Mouse (Mus musculus): ENCODE data around the gene Smarca2.
"Not testable (repeated sequence)": the region's sequence is repeated elsewhere in the genome, so short reads cannot be mapped to it uniquely, and the experiment has no call there.

Gene Smarca2

DNA sequence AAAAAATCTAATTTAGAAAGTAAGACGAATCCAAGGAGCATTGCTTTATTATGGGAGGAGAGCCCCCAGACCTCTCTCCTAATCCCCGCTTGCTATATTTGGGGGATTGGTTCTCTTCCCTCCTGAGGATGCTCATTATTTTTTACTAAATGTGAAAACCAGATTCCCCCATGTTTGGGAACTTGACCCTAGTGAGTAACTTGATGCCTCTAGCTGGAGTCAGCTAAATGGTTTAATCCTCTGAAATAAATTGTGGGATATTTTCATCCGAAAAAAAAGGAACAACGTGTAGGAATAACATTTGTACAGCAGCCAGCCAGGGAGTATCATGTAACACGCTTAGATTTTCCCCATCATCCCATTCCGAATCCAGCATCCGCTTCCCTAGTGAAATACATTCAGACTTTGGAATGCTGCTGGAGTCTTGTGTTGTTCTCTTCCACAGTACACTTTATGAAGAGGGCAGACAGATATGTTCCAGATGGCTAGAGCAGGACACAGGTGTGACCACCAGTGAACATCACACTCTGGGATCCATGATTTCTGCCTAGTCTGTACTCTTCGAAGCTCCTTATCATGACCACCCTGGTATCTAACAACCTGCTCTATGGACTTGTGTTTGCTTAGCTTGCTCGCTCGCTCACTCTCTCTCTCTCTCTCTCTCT lies 99.8 kb downstream of the Smarca2 start:
- no peak for DNase-seq

DNA sequence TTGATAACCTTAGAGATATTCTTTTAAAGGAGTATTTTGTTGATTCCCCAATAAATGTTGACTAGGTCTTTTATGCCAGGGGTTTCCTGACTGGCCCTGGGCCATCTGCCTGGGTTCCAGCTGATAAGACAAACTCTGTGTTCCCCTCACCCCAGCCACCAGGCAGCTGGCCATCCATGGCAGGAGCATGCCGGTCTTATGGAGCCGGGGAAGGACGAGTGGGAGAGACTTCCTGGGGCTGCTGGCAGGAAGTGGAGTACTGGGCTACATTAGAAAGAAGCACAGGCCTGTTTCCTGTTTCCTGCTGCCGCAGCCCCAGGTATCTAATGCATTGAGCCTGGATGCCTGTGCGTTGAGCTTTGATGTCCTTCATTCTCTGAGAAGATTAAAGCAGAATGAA lies 102.1 kb downstream of the Smarca2 start:
- no peak for DNase-seq

DNA sequence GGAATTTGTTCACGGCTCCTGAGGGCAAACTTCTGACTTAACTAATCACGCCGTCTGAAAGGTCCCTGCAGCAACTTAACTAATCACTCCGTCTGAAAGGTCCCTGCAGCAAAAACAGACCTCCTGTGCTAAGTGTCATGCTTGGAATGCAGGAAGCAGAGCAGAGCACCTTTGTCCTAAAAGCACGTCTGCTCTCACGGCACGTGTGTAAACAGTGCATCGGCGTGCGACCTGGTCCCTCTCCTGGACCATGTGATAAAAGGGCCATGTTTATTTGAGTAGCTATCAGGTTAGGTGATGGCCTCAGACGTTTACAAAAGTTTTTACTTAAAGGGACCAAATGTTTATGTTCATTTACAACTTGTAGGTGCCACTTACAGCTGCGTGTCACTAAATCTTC lies 104.2 kb downstream of the Smarca2 start:
- no peak for DNase-seq

DNA sequence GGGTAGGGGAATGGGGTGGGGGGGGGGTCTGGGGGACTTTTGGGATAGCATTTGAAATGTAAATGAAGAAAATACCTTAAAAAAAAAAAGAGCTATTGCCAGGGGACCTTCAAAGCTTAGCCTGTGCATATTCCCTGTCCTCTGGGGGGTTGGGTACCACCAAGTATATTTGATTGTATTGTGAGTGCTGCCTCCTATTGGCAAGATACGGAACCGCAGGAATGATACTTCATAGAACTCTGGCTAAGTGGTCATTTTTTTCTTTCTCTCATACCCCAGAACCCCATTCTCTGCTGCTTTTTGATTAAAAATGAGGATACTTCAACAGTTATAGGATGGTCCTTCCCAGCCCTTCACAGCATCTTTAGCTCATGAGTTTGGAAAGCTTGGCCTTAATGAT lies 106.4 kb downstream of the Smarca2 start:
- no peak for DNase-seq

DNA sequence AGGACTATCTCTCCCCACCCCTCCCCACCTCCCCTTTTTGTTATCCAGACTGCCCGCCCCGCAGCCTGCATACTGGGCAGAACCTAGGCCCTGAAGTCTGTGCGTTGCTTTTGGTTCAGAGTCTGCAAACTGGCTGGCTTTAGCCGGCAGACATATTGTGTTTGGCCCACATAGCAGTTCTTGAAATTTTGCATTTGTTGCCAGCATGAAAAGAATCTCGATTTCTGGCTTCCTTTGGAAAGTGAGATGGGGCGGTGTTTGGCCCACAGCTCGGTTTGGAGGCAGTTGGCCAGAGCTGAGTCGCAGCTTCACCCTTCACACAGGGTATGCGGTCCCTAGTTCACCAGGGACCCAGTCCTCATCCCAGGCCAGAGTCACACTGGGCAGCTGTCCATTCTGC lies 111.4 kb downstream of the Smarca2 start:
- no peak for DNase-seq

DNA sequence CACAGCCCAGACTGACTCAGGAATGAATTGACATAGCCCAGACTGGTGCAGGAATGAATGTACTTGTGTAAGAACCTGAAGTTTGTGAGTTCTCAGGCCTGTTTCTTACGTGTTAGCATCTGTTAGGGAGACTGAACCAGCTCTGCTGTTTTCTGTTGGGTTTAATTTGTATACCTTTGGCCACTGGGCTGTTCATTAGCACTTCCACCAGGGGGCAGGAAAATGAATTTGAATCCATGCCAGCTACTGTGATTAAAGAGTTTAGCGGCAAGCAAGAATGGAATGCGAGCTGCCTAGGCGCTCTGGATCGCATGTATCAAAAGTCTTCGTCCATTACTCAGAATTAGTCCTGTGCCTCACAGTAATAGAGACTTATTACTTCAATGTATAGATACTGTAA lies 113.4 kb downstream of the Smarca2 start:
- no peak for DNase-seq

DNA sequence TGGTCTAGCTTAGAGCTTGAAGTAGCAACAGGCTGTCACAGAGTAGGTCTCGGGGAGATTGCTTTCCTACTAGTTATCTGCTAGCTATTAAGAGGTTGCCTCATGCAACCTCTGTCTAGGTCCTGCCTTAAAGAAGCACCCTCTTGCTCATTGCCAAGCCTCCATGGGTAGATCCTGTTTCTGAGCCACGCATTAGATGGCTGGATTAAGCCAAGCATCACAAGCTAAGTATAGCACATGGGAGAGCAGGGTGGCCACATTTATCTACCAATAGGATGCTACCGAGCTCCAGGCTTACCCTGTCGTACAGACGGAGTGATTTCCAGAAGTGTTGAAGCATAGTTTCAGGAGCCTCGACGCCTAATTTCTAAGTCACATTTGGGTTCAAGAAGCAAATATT lies 114.3 kb downstream of the Smarca2 start:
- DNase-seq = no peak

DNA sequence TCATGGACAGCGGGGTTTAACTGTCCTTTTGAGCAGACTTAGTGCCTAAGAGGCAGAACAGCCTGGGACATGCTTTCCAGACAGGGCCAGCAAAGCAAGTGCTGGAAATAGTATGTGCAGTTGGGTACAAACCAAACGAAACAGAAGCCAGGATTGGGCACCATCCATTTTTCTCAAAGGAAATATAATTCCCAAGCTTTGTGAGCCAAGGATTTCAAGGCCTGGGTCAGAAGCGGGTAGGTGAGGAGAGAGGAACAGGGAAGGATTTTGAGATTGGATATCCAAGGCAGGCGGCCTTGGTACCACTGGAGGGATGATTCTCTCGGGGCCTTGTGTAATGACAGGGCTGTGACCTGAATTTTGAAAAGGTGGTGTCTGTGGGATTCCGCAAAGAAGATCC lies 116.9 kb downstream of the Smarca2 start:
- DNase-seq = no peak

DNA sequence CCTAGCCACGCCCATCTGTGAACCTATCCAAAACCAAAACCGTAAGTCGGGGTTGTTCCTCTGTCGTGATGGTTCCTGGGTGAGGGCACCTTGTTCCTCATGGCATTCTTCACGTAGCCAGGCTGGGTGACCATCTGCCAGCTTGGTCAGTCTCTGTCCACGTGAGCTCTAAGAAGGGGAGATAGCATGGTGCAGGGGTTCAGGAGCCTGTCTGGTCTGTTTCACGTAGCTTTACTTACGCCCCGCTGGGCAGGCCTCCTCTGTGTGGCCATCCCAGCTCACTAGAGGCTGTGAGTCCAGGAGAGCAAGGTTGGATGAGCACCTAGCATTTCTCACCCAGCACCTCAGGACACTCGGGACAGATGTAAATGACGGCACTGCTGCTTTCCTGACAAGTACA lies 119.0 kb downstream of the Smarca2 start:
- no peak for DNase-seq

DNA sequence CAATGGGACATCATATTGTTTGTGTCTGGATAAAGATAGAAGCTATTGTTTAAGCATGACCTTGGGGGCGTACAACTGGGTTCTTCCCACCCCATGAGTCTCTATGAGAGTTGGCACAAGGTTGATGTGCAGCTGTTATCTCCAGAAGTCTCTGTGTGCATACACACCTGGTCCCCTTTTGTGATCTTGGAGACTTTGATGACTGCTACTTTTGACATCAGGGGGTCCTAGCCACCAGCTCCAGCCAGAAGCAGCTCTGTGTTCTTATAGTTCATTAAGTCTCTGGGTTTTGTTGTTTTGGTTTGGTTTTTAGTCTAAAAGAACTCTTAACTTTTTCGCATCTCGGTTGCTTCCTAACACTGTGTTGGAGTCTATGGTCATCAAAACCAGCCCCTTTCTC lies 119.8 kb downstream of the Smarca2 start:
- no peak for DNase-seq

DNA sequence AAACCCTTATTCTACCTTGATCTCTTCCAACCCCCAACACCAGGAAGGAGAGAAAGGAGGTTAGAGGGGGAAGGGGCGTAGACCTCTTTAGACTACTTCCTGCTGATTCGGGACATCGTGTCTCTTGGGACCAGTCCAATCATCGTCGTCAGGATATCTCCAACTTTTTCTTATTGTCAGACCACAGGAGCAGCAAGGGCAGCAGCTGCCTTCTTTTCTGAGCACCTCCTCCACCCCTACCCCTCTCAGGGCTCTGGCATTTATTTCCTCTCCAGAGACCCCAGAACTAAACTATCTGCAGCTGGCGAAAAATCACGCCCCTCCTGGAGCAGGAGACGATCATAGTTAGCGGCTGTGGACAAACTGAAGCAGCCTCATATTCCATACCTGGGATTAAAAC lies 122.9 kb downstream of the Smarca2 start:
- DNase-seq = no peak

DNA sequence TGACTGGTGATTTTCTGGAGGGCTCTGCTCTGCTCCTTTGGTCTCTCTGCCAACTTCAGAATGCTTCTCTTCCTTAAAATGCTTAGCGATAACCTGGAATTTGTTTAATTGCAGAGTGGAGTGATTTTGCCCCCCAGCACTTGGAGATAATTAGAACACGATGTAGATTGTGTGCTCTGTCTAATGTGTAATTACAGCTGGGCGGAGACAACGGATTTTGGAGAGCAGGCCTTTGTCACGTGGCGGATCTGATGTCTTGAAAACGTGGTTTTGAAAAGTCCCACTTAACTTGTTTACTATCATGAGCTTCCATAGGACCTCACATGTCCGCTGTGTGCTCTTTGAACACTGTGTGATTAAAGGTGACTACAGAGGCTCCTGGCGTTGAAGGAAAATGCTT lies 125.6 kb downstream of the Smarca2 start:
- no peak for DNase-seq

DNA sequence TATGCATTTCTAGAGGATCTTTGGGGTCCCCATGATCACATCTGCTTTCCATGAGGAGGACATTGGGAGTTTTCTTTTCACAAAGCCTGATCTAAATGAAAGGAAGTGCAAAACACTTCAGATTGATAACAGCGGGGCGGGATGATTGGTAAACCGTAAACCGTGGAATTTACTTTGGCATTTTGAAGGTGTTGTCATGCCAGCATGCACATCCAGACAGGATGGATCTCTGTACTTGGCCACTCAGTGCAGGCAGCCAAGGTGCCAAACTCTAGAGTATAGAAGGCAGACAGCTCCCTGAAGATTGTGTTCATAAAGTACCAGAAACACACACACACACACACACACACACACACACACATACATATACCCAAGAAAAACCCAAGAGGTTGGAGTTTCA lies 126.3 kb downstream of the Smarca2 start:
- DNase-seq = no peak

DNA sequence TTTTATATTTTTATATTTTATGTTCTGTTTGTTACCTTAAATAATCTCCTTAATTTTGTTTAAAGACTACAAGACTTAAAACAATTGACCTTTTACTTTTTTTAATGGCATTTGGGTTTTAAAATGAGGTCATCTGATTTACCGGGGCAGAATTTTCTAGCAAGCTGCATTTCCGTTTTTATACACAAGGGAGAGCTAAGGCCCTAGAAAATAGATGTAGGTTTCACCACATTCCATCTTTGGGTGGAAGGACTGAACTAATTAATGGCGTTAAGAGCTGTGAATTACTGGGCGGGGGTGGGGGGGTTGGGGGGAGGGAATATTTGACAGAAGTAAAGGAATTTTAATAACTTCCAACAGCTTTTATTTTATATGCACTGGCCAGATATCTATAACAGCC lies 127.0 kb downstream of the Smarca2 start:
- no peak for DNase-seq

DNA sequence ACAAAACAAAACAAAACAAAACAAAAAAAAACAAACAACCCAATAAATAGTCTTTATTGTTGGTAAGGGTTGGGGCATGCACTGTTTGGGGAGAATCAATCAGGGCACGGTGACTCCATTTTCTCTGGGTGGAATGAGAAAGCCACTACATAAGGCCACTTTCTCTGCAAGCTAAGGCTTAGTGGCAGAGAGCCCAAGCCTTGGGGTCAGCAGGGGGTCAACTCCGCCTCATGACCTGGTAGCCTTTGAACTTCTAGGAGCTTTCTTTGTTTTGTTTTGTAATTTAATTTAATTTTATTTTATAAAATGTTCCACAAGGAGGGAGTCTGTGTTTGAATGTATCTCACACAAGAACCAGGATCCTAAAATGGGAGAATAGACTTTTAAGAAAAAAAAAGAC lies 128.2 kb downstream of the Smarca2 start:
- no peak for DNase-seq

DNA sequence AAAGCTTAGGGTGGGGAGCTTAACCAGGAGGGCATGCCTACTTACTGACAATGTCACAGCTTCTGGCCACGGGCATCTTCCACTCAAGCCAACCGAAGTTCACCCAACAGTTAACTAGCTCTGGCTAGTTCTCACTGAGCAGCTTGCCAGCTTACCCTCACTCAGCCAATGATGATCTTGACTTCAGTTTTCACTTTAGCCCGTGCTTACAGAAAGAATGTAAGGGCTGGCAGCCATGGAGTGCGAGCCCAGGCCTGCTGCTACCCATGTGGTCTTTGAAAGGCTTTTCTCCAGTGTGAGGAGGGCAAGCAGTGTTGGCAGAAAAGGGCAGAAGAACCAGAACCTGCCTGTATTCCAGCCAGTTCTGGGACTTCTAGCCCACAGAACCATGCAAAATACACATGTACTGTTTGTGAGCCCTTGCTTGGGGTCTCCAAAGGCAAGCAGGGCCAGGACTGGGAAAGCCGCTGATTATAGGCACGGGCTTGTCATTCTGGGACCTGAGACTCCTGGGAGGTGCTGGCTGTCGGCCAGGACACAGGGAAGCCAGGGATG lies 128.8 kb downstream of the Smarca2 start:
- no peak for DNase-seq

DNA sequence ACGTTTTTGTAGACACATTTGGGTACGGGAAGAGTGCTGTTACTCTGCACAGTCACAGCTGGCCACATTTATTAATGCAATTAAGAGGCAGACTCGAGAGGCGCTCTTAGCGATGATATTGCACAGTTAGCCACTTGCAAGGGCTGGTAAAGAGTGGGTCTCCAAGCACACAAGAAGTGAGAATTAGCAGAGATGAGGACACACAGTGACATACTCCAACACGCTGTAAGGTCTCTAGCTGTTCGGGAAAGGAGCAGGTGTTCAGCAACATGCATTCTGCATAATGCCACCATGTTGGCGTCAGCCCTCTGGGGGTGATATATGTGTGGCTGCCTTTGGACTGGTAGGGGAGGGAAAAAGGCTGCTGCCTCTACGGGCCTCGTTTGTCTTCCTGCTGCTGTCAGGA lies 129.9 kb downstream of the Smarca2 start:
- DNase-seq = no peak

DNA sequence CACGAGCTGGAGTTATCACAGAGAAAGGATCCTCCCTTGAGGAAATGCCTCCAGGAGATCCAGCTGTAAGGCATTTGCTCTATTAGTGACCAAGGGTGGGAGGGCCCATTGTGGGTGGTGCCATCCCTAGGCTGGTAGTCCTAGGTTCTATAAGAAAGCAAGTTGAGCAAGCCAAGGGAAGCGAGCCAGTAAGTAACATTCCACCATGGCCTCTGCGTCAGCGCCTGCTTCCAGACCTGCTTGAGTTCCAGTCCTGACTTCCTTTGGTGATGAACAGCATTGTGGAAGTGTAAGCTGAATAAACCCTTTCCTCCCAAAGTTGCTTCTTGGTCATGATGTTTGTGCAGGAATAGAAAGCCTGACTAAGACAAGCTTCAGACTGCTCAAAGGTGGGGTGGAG lies 140.2 kb downstream of the Smarca2 start:
- not testable (repeated sequence) for DNase-seq

DNA sequence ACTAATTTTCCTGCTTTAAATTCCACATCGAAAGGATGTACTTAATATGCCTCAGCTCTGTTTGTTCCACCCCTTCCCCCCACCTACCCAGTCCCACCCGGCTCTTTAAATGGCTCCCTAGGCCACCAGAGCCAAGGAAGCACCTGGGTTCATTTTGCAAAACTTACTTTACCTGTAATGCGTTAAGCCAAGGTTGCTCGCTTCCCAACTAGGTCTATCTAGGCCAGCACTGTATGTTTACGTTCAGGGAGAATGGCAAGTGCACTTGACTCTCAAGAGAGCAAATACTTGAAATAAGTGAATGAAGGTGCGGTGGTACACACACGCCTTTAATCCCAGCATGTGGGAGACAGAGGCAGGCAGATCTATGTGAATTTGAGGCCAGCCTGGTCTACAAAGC lies 140.7 kb downstream of the Smarca2 start:
- no peak for DNase-seq

DNA sequence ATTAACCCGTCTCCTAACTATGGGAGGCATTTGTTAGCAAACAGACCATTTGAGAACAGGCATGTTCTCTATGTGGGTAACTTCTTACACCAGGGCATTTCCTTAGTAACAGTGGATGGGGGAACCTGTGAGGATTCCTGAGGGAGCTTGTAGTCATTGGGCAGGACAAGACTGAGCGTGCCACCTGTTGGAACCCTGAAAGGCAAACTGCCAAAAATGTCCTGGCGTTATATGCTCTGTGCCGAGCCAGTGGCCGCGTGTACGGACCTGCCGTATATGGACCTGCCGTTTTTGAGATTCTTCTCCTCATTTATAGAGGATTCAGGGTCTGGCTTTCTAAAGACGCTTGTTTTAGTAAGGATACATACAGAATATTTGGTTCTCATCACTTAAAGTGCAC lies 141.4 kb downstream of the Smarca2 start:
- DNase-seq = no peak

DNA sequence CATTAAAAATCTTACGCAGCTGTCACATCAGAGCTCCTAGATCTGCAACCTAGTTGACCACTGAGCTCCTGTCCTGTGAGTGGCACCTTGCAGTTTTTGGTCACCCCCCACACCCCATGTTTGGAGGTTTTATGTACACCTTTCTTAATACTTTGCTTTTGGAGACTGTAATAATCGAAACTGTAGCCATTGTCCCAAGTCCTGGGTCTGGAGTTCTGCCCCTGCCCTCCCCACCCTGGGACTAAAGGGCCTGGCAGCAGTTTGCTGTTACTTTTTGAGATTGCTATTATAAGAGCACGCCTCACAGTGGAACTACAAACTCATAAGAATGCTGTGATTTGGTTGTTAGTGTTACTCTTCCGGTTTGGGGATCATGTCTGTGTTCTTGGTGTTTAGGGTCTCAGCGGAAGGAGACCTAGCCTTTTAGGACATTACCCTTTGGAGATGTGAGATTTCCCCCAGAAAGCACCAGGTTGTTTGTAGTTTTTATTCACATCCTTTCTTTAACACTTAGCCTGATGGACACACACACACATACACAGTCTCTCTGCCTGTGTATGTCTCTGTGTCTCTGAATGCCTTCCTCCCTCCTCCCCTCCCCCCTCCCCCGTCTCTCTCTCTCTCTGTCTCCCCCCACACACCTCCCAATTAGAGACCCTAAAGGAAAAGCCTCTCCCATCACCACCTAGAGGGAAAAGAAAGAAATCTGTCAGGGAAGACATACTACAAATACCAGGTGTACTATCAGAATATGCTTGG lies 142.0 kb downstream of the Smarca2 start:
- DNase-seq = no peak

DNA sequence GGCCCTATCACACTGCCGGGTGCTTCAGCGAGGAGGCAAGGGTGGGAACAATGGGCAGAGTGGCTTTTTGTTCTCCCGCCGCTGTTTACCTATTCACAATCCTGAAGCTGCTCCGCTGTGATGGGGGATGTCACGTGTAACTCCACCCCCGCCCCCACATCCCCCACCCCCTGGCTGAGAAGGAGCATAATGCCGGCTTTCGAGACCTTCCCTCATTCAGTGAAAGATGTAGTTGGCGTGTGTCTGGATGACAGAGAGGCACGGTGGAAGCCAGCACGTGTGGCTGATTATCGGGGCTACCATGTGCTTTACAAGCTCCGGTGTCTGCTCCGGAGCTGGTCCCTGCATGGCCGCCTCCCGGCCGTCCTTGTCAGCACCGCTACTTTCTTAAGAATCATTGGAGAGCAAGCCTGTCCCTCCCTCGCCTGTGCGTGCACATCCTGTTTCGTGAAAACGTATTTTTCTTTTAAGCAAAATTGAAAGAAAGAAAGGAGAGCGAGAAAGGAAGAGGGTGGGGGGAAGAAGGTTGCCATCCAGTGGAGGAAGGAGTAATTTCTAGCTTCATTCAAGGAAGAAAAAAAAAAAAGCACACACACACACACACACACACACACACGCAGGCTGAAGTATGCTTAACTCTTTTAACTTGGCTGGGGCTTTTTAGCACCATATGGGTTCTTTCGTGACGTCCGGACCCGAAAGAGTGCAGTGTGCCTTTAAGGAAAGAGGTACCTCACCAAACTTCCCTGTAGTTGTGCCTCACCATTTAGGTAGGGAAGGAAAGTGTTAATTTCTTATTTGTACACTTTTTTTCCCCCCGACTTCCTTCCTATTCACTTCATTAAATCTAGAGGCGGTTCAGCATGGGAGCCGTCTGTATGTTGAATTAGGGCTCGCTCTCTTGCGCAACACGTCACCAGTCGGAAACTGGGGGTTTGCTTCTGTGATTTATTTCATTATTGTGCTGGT lies 143.0 kb downstream of the Smarca2 start:
- DNase-seq = peak; percentile 69

DNA sequence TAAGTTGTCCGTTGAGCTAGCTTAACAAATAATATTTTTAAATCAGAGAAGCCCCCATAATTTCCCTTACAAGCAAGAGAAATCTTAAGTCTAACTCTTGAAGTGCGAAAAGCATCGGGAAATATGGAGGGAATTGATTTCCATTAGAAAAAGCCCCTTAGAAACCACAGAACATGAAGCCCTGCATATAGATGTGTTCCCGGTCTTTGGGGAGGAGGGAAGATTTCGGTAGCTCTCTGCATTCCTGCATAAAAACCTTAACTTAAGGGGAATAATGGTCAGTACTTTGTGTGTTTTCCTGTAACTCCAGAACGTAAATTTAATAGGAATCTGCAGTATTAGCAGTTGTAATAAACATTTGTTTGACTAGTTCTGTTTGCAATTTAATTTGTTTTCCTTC lies 143.8 kb downstream of the Smarca2 start:
- DNase-seq = no peak

Data from layer of hippocampus, adult 9-11 months (tissue).